Mouse (Mus musculus): ENCODE data around the gene Ppp1r13l. TPM values are rescaled to one million over a fixed set of nuclear protein-coding genes. Genes with fewer than 3 reads are reported as not detected.

Gene Ppp1r13l
- total and polyA plus RNA-seq, 2 experiments = 0.18 to 4.6 TPM

DNA sequence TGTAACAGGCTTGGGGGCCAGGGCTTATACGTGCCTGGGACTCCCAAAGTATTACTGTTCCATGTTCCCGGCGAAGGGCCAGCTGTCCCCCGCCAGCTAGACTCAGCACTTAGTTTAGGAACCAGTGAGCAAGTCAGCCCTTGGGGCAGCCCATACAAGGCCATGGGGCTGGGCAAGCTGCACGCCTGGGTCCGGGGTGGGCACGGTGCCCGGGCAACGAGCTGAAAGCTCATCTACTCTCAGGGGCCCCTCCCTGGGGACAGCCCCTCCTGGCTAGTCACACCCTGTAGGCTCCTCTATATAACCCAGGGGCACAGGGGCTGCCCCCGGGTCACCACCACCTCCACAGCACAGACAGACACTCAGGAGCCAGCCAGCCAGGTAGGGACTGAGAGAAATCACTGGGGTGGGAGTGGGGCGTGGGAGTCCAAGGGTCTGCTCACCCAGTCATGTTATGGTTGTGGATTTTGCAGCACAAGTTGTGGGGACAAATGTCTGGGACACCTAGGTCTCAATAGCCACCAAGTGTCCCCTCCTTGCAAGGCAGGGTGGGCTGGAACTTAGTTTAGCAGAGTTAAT is 51.3 kb downstream of the Ppp1r13l start:
- Histone ChIP-seq H3K4me1 (ENCODE audit: control insufficient read depth, insufficient read depth, low read length) (no peaks in the 10 kb centered on the region), H3K9ac (ENCODE audit: low read depth, low read length) (no peak overlapping the region), H3K27me3 (ENCODE audit: control insufficient read depth, insufficient read depth, low read length) (no peaks in the 10 kb centered on the region; the same call in 1 of the 2 replicates), H3K4me3 (ENCODE audit: insufficient read depth, low read depth, low read length) (no peak overlapping the region), H3K36me3 (ENCODE audit: control insufficient read depth, insufficient read depth, low read length) (no peaks in the 10 kb centered on the region), H3K27ac (replicated peaks; ENCODE audit: insufficient read depth, low read depth, low read length) (no peak overlapping the region), H3K79me2 (ENCODE audit: control insufficient read depth, insufficient read depth, low read length) (no peaks in the 10 kb centered on the region)
- no peak for DNase-seq (ENCODE audit: extremely low read depth, low read depth, low spot score)
- TF ChIP-seq CTCF (IDR thresholded peaks at IDR 0.05; ENCODE audit: low read depth, low read length) = no peak
- WGBS = 88% methylated on average over 11 of the region's 11 CpGs

DNA sequence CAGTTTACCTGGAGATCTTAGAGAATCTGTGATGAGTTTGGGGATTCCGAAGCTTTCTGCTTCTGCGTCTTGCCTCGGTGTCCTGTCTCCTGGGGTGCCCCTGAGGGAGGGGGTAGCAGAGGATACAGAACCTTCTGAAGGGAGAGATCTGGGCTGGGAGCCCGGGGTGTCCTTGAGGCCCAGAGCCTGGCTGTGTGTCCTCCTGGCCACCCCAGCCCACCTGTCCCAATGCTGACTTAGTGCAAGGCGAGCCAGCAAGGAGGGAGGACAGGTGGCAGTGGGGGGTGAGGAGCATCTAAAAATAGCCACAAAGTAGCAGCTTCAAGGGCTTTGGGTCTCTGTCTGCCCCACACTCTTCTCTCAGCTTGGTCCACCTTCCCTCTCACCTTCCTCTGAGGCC is 52.2 kb downstream of the Ppp1r13l start:
- Histone ChIP-seq H3K27ac (replicated peaks; ENCODE audit: insufficient read depth, low read depth, low read length) (no peak overlapping the region), H3K79me2 (ENCODE audit: control insufficient read depth, insufficient read depth, low read length) (no peaks in the 10 kb centered on the region), H3K36me3 (ENCODE audit: control insufficient read depth, insufficient read depth, low read length) (no peaks in the 10 kb centered on the region), H3K27me3 (ENCODE audit: control insufficient read depth, insufficient read depth, low read length) (peaks cover 3% of the 10 kb centered on the region; the same call in 1 of the 2 replicates), H3K4me1 (ENCODE audit: control insufficient read depth, insufficient read depth, low read length) (no peaks in the 10 kb centered on the region), H3K4me3 (ENCODE audit: insufficient read depth, low read depth, low read length) (no peak overlapping the region), H3K9ac (ENCODE audit: low read depth, low read length) (no peak overlapping the region)
- no peak for TF ChIP-seq POLR2A (IDR thresholded peaks at IDR 0.05; ENCODE audit: extremely low read depth, insufficient read depth, low read length)
- TF ChIP-seq CTCF (IDR thresholded peaks at IDR 0.05; ENCODE audit: low read depth, low read length) = no peak
- WGBS = 86% methylated on average over 5 of the region's 5 CpGs
- no peak for DNase-seq (ENCODE audit: extremely low read depth, low read depth, low spot score)

GRCm38 (mm10) chr7:19413525-19413924 is 54.0 kb downstream of the Ppp1r13l start:
- Histone ChIP-seq H3K9ac (ENCODE audit: low read depth, low read length) (no peak overlapping the region), H3K36me3 (ENCODE audit: control insufficient read depth, insufficient read depth, low read length) (no peaks in the 10 kb centered on the region), H3K4me1 (ENCODE audit: control insufficient read depth, insufficient read depth, low read length) (no peaks in the 10 kb centered on the region), H3K4me3 (ENCODE audit: insufficient read depth, low read depth, low read length) (no peak overlapping the region), H3K27ac (replicated peaks; ENCODE audit: insufficient read depth, low read depth, low read length) (no peak overlapping the region), H3K79me2 (ENCODE audit: control insufficient read depth, insufficient read depth, low read length) (no peaks in the 10 kb centered on the region), H3K27me3 (ENCODE audit: control insufficient read depth, insufficient read depth, low read length) (peaks cover 3% of the 10 kb centered on the region; the same call in 1 of the 2 replicates)
- no peak for DNase-seq (ENCODE audit: extremely low read depth, low read depth, low spot score)
- TF ChIP-seq CTCF (IDR thresholded peaks at IDR 0.05; ENCODE audit: low read depth, low read length) (no peak), POLR2A (IDR thresholded peaks at IDR 0.05; ENCODE audit: extremely low read depth, insufficient read depth, low read length) (no peak)
- WGBS = 75% methylated on average over 3 of the region's 3 CpGs

- Histone ChIP-seq H3K9ac (ENCODE audit: low read depth, low read length) (no peak overlapping the region), H3K36me3 (ENCODE audit: control insufficient read depth, insufficient read depth, low read length) (no peaks in the 10 kb centered on the region), H3K27ac (replicated peaks; ENCODE audit: insufficient read depth, low read depth, low read length) (no peak overlapping the region), H3K79me2 (ENCODE audit: control insufficient read depth, insufficient read depth, low read length) (no peaks in the 10 kb centered on the region), H3K4me1 (ENCODE audit: control insufficient read depth, insufficient read depth, low read length) (0 out of 2 replicates have a peak, but pooled peaks cover 1% of the 10 kb centered on the region), H3K4me3 (ENCODE audit: insufficient read depth, low read depth, low read length) (no peak overlapping the region), H3K27me3 (ENCODE audit: control insufficient read depth, insufficient read depth, low read length) (peaks cover 9% of the 10 kb centered on the region; the same call in 1 of the 2 replicates)
- DNase-seq (ENCODE audit: extremely low read depth, low read depth, low spot score) = no peak
- WGBS = 60% methylated on average over 15 of the region's 15 CpGs
- TF ChIP-seq POLR2A (IDR thresholded peaks at IDR 0.05; ENCODE audit: extremely low read depth, insufficient read depth, low read length) (no peak), CTCF (IDR thresholded peaks at IDR 0.05; ENCODE audit: low read depth, low read length) (no peak)
Observed at GRCm38 (mm10) chr7:19416590-19416989, 57.0 kb downstream of the Ppp1r13l start.

DNA sequence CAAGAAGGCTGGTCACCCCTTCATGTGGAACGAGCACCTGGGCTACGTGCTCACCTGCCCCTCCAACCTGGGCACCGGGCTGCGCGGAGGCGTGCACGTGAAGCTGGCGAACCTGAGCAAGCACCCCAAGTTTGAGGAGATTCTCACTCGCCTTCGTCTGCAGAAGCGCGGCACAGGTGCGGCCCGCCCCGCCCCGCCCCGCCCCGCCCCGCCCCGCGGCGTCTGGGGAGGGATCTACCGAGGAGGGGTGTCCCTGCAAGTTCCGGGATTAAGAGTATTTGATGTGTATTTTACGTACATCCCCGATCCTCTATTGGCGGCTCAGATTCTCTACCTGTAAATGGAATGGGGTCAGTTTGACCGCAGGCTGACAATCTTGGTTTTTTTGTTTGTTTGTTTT is 60.6 kb downstream of the Ppp1r13l start:
- WGBS = 9% methylated on average over 28 of the region's 28 CpGs
- Histone ChIP-seq H3K36me3 (ENCODE audit: control insufficient read depth, insufficient read depth, low read length) (no peaks in the 10 kb centered on the region), H3K4me3 (ENCODE audit: insufficient read depth, low read depth, low read length) (no peak overlapping the region), H3K27ac (replicated peaks; ENCODE audit: insufficient read depth, low read depth, low read length) (no peak overlapping the region), H3K4me1 (ENCODE audit: control insufficient read depth, insufficient read depth, low read length) (0 out of 2 replicates have a peak, but pooled peaks cover 1% of the 10 kb centered on the region), H3K79me2 (ENCODE audit: control insufficient read depth, insufficient read depth, low read length) (no peaks in the 10 kb centered on the region), H3K9ac (ENCODE audit: low read depth, low read length) (no peak overlapping the region), H3K27me3 (ENCODE audit: control insufficient read depth, insufficient read depth, low read length) (0 out of 2 replicates have a peak, but pooled peaks cover 9% of the 10 kb centered on the region)
- TF ChIP-seq CTCF (IDR thresholded peaks at IDR 0.05; ENCODE audit: low read depth, low read length) = no peak
- TF ChIP-seq POLR2A (IDR thresholded peaks at IDR 0.05; ENCODE audit: extremely low read depth, insufficient read depth, low read length) = no peak
- no peak for DNase-seq (ENCODE audit: extremely low read depth, low read depth, low spot score)
